Mouse (Mus musculus) adrenal gland (tissue): ENCODE data around the gene Fzr1.

Experiments
- intact Hi-C: fragments of 180-260 bp; cut with DNase I; formaldehyde crosslinking; loops from one replicate; pipeline ENCODE4 v1.15.1; 2025
- long read RNA-seq, 2 experiments: library from polyadenylated mRNA; unstranded; transcript quantifications; one replicate each; pipeline ENCODE4 v2.0.0; 2020; ENCODE audit warnings: borderline replicate concordance in 1 of 2; ENCODE audit not compliant: insufficient replicate concordance in 1 of 2

The Fzr1 gene
- long read RNA-seq, experiment 1, transcript Fzr1-205 (14 exons, 3,057 nt) = major isoform, 33 of 42 reads
- long read RNA-seq, experiment 1, partial matches to known transcripts = 4 of 42 reads
- long read RNA-seq, experiment 1, other reads (novel, unspliced or antisense) = 4 of 42 reads
- long read RNA-seq, experiment 2, transcript Fzr1-205 (14 exons, 3,057 nt) = major isoform, 36 of 45 reads
- long read RNA-seq, experiment 2, partial matches to known transcripts = 3 of 45 reads
- long read RNA-seq, experiment 2, other reads (novel, unspliced or antisense) = 6 of 45 reads

GRCm38 (mm10) chr10:81377793-81378552 lies at the start of gene Fzr1:
Fzr1 (minus strand) TSS chr10:81378516.
- intact Hi-C loops = no loop called here

- intact Hi-C loops = no loop called here
Measured at GRCm38 (mm10) chr10:81427804-81428506, 49.6 kb upstream of the Fzr1 start.

DNA sequence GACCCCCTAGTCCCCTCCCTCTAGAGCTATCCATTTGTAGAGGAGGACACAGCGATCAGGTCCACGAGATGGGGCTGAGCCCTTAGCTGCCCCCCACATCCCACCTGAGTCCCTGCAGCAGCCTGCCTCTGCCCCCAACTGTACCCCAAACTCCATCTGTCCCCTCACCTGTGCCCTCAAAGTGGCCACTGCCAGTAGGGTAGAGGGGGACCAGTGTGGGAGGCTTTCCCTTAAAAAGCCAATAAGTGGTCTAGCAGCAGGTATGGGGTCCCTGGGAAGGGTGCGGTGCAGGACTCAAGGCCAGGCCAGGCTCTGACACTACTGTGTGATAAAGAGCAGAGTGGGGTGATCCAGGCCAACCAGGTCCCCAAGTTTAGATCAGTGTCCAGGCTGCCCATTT lies 49.0 kb upstream of the Fzr1 start:
- intact Hi-C loops = no loop called here

DNA sequence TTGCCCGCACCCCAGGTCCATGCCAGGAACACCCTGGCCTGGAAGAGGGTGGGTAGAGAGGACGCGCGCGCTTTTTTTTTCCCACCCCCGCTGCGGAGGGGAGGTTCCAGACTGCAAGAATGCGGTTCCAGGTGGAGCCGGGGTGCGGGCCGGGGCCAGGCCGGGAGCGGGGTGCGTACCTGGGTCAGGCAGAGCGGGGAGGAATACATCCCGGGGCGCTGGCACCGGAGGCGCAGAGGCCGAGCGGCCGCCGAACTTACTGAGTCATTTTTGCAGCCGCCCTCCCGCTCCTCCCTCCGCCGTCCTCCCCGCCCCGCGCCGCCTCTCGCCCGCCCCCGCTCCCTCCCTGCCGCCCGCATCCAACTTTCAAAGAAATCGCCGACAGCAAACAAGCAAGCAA lies 48.6 kb upstream of the Fzr1 start:
- intact Hi-C loops = no loop called here

- intact Hi-C loops = no loop called here
Measured at GRCm38 (mm10) chr10:81426081-81426671, 47.9 kb upstream of the Fzr1 start.

DNA sequence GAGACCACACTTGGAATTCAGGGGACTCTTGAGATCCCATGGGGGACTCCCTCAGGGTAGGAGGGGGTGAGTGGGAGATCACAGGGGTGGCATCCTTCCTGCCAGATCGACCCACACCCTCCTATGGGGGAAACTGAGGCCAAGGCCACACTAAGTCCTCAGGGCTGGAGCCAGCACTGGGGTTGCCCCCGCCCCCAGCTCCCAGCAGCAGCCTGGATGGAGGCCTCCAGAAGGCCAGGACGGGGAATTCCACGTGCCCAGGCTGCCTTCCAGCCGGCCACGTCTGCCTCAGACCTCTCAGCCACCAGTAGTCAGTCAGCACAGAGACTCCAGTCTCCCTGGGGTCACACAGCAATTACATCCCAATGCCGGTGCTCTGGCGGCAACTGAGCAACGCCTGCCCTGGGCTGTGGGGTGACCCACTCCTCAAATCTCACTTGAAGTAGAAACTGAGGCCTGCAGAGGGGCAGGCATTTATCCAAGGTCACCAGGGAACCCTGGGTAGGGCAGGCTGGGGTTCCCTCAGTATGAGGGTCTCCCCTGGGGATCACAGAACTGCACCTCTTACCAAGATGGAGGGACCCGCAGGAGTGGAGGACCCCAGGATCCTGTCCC lies 47.0 kb upstream of the Fzr1 start:
- intact Hi-C loops = no loop called here

DNA sequence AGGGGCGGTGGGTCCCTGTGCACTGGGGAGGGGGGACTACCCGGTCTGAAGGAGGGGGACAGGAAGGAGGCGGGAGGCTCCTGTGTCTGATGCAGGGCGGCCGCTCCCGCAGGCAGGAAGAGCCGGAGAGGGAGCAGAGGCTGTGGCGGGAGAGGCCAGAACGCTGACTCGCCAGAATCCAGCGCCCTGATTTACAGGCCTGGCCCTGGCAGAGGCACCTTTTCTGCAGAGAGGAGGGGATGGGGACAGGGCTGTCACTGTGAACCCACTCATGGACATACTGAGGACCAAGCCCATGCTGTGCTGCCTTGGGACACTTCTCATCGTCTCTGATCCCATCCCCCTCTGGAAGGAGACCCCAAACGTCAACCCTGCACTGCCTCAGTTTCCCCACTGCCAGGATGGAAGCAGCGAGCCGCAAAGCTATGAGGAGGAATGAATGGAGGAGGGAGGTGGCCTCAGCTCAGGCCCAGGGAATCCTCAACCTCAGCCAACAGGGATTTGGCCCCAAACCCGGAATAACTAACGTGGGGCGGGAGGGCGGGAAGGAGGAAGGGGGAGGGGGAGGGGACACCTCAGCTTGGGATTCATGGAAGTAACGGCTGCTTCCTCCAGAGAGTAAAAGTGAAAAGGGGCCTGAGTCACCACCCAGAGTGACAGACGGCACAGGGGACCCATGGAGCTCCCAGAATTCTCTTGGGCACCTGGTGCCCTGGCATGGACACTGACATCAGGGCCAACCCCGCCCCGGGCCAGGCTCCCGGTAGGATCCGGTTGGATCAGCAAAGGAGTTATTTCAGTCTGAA lies 46.1 kb upstream of the Fzr1 start:
- intact Hi-C loops = no loop called here

DNA sequence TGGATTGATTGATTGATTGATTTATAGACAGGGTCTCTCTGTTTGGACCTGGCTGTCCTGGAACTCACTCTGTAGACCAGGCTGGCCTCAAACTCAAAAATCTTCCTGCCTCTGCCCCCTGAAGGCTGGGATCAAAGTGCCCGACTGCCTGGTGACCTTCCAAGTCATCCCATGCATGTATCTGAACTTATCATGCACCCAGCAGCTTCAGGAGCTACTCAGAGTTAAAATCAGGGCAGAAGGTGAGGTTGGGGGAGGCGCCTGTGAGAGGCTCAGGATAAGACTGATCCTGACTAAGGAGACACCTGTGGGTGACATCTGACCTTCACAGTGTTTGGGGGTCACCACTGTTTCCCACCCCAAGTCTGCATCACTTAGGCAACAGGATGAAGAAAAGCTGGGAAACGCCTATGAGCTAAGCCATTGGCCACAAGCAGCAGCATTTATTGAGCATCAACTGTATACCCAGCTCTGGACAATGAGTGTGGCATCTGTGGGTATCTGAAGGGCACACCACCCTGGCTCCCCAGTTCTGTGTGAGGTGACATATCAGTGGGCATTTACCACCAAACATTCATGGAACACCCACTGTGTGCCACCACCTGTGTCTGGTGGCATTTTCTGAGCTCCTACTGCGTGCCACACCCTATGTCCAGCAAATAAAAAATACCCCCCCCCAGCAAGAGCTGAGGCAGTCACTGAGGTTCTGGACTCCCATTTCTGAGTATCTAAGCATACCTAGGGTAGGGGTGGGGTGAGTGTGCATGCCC lies 45.3 kb upstream of the Fzr1 start:
- intact Hi-C loops = no loop called here

DNA sequence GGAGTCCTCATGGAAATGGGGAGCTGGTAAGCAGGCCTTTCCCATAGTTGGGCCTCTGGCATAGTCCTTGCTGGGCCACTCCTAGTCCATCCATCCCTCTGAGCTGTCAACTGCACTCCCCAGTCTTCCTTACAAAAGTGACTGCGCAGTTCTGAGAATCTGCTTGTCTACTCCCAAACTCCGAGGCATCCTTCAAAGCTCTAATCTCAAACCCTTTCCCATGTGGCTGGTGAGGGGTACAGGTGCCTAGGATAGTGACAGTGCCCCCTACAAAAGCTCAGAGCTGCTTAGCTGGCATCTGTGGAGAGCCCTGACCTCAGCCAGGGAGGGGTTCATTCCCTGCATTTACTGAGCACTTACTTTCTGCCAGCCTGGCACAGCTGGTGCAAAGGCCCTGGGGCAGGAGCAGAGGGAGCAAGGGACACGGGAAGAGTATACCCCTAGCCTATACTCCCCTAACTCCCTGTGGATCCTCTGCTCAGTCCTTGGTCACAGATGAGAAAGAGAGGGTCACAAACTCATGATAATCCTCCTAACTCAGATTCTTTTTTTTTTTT lies 44.4 kb upstream of the Fzr1 start:
- intact Hi-C loops = no loop called here

GRCm38 (mm10) chr10:81422191-81422590 lies 43.9 kb upstream of the Fzr1 start:
- intact Hi-C loops = no loop called here

- intact Hi-C loops = no loop called here
Measured at GRCm38 (mm10) chr10:81421797-81422100, 43.4 kb upstream of the Fzr1 start.

DNA sequence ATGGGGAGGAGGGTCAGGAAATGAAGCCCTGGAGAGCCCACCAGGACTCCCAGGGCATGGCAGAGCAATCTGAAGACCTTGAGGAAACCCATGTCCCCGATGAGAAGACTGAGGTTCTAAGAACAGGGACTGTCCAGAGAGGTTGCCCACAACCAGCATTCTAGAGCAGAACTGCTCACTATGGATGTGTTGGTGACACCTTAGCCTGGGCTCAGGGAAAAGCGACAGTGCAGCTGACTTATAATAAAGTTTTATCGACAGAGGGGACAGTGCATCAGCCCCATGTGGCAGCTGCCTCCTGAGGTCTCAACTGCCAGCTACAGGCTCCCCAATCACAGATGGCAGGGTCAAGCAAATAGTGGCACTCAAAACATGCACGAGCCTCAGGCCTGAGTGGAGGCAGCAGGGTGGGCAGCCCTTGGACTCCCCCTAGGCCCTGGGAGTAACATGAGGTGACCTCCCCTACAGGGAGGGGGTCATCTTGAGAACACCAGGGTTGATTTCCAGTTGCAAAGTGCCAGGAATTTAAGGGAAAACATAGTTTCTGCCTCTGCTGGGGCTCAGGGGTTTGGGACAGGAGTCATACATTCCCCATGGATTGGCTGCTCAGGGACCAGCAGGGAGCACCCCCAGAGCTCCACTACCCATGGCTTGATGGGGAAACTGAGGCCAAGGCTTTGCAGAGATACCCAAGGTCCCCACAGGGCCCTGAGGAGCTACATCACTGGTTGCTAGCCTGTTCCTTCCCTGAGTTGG lies 42.9 kb upstream of the Fzr1 start:
- intact Hi-C loops = no loop called here

- intact Hi-C loops = no loop called here
Measured at GRCm38 (mm10) chr10:81420191-81420767, 42.0 kb upstream of the Fzr1 start.

DNA sequence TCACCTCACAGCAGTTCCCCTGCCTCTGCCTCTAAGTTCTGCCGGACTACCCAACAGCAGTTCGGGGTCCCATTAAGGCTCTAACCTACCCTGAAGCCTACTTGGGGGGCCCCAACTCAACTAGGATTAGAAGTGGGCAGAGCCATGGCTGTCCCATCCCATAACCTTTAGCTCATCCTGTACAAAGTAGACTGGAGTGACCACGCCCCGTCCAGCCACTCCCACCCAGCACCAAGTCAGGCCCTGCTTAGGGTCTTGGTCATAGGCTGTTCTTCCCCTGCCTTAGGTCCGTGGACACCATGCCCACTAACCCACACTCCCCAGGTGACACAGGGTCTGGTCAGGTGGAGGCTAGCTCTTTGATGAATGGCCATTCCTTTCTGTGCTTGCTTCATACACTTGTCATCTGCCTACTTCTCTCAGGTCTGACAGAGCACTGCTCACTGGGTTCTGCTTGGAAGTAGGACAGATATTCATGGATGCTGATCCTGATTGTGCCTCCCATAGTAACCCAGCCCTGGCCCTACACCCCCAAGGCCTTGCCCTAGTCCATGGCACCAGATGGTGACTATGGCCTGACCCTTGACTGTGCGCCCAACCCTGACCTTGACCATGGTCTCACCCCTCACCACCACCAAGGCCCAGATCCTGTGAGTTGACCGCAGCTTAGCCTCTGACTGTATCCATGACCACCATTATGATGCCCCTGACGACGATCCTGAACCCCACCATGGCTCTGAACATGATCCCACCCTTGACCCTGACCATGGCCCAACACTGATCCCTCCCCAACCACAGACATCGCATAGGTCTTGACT lies 41.0 kb upstream of the Fzr1 start:
- intact Hi-C loops = no loop called here

DNA sequence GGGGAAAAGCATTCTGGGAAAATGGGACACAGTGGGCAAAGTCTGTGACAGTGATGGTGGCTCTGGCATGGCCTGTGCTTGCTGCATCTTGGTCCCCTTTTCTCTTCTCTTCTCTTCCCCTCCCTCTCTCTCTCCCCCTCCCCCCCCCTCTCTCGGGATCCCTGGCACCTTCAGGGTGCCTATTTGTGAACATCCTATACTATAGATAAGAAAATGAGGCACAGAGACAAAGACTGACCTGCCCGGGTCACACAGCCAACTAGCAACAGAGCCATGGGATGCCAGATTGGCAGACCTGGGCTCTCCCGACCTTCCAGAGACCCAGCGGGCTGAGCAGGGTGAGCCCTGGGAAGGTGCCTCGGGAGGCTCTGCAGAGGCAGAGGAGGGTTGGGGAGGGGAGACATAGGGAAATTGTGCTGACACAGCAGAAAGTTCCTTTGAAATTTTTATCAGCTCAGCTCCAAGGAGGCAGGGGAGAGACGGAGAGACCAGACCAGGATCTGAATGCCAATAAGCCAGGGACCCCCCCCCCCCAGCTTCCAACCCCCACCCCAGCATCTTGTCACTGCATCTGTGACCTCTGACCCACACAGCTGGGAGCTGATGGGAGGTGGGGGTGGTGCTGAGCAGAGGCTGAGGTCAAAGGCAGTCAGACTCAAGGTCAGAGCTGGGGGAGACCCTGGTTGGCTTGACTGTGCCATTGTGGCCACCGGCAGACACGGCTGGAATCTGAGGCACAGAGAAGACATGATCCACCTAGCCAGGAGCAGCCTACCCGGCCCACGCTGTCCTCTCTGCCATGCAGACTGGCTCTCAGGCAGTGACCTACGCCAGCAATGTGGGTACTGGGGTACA lies 40.1 kb upstream of the Fzr1 start:
- intact Hi-C loops = no loop called here
